Mouse (Mus musculus) heart, embryonic 10.5 days (tissue): ENCODE measurements at regions not wholly inside any gene's neighbourhood (a gene's known extent, or its start where the extent isn't known, plus 50 kb on each side); places are given as distances from the start of the nearest gene placed in this dataset.
A peak's percentile ranks its signal among the peaks of the same experiment; 100 is the strongest.

ENCODE experiments used
- DNase-seq: peaks from one replicate; pipeline ENCODE4 v3.0.0-alpha.2; 2017; ENCODE audit warnings: low spot score
- H3K27ac ChIP-seq: fragments of 300-500 bp; sonication (generic); 2 replicates; pipeline ENCODE4 v1.5.1; 2016; ENCODE audit warnings: mild to moderate bottlenecking
- H3K27me3 ChIP-seq: fragments of 300-500 bp; sonication (generic); 2 replicates; pipeline ENCODE4 v1.6.1; 2016; ENCODE audit warnings: mild to moderate bottlenecking; ENCODE audit not compliant: poor library complexity, insufficient read depth, severe bottlenecking
- H3K36me3 ChIP-seq: fragments of 300-500 bp; sonication (generic); 2 replicates; pipeline ENCODE4 v1.6.1; 2016; ENCODE audit warnings: mild to moderate bottlenecking, moderate library complexity
- H3K4me1 ChIP-seq: fragments of 300-500 bp; sonication (generic); 2 replicates; pipeline ENCODE4 v1.6.1; 2016; ENCODE audit warnings: mild to moderate bottlenecking
- H3K4me3 ChIP-seq: fragments of 300-500 bp; sonication (generic); 2 replicates; pipeline ENCODE4 v1.5.1; 2016; ENCODE audit warnings: mild to moderate bottlenecking, moderate library complexity
- H3K9me3 ChIP-seq: fragments of 300-500 bp; sonication (generic); 2 replicates; pipeline ENCODE4 v1.6.1; 2016; ENCODE audit warnings: mild to moderate bottlenecking, moderate library complexity
- WGBS: fragments of 180-500 bp; shearing (Covaris S2); methylation state at CpG from one replicate; pipeline ENCODE4 v1.1.7; 2016; 5-methylcytosine and 5-hydroxymethylcytosine counted together

GRCm38 (mm10) chr9:41736234-41736859, 387.8 kb downstream of the Sorl1 start:
- Histone ChIP-seq H3K4me3 (peak overlapping the region; percentile 54), H3K36me3 (no peaks in the 10 kb centered on the region), H3K9me3 (no peaks in the 10 kb centered on the region), H3K27me3 (no peaks in the 10 kb centered on the region), H3K27ac (peak overlapping the region; percentile 90), H3K4me1 (peaks cover 13% of the 10 kb centered on the region)
- 2% methylated on average over 16 of the region's 16 CpGs for WGBS
- DNase-seq, result no peak

DNA sequence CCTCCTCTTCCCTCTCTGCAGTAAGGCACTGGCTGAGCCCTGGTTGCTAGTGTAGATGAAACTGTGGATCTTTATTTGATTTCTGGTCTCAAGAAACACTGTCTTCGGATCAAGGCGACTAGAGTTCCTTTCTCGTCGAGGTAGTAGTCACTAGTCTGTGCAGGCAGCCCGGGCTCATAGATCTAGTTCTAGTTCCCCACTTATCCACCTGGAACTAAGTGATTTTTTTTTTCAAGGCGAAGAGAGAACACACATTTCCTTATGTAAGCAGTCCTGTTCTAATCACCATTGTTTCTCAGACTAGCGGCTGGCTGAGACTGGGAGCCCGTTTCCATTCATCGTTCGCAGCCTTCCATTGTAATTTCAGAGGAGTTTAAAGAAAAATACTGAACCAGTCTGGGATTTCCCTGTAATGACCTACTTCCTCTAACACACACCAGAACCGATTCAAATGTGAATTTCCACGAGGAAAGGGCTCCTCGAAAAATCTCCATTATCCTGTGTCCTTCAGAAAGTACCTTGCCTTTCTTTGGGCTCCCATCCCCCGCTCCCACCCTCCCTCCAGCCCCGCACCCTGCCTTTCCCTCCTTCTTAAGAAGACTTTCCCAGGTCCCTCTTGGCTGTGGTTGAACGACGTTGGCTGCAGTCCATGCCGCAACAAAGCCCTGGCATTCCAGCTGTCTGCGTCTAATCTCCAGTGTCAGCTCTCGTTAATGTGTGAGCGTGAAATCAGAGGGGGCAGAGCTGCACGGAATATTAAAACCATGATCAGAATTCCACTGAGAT, 388.5 kb downstream of the Sorl1 start:
- H3K27me3 ChIP-seq, result no peaks in the 10 kb centered on the region
- peak overlapping the region; percentile 90 for H3K27ac ChIP-seq
- 1% methylated on average over 22 of the region's 22 CpGs for WGBS

DNA sequence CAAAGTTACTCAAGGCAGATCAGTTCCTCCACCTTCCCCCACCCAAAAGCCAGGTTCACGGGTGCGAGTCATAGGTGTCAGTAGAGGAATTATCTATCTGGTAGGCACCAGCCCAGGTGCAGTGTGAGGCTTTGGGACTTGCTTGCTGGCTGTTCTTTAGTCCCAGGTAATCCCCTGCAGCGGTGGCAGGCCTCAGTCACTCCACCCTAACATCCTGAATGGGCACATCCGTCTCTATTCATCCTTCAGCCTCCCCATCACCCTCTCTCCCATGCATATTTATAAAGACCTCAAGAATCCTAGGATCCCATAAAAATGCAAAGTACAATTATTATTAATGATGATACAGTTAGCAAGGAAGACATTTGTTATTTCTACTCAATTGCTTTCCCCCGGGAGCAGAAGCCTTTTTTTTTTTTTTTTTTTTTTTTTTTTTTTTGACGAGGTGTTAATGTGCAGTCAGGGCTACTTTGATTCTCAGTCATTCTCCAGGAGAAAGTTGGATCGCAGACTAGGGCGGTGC, 389.1 kb downstream of the Sorl1 start:
- WGBS, result 15% methylated on average over 8 of the region's 8 CpGs
- peak overlapping the region; percentile 54 for H3K4me3 ChIP-seq
- H3K4me1 ChIP-seq, result peaks cover 13% of the 10 kb centered on the region
- no peaks in the 10 kb centered on the region for H3K27me3 ChIP-seq
- H3K27ac ChIP-seq, result peak overlapping the region; percentile 90
- no peaks in the 10 kb centered on the region for H3K36me3 ChIP-seq
- no peaks in the 10 kb centered on the region for H3K9me3 ChIP-seq
- DNase-seq, result no peak

More for the DNA sequence above, 388.5 kb downstream of the Sorl1 start:
- H3K36me3 ChIP-seq, result no peaks in the 10 kb centered on the region
- peaks cover 13% of the 10 kb centered on the region for H3K4me1 ChIP-seq
- no peaks in the 10 kb centered on the region for H3K9me3 ChIP-seq
- H3K4me3 ChIP-seq, result peak overlapping the region; percentile 54
- peak; percentile 79 for DNase-seq

DNA sequence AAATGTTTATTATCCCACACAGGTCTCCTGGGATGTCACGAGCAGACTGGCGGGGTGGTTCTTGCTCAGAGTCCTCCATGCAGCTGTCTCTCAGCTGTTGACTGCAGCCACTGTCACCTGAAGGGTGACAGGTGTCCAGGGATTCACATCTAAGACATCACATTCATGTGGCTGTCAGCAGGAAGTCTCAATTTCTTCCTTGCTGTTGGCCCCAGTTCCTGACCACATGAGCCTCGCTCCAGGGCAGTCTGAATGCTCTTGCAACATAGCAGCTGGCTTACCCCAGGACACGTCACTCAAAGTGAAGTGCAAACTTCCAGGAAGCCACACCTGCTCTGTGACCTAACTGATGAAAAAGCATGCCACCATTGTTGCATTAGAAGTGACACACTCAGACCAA, 402.5 kb downstream of the Sorl1 start:
- DNase-seq, result no peak
- Histone ChIP-seq H3K27me3 (no peaks in the 10 kb centered on the region), H3K36me3 (no peaks in the 10 kb centered on the region), H3K4me3 (no peak overlapping the region), H3K27ac (no peak overlapping the region), H3K9me3 (no peaks in the 10 kb centered on the region), H3K4me1 (no peaks in the 10 kb centered on the region)
- WGBS, result 72% methylated on average over 4 of the region's 4 CpGs

DNA sequence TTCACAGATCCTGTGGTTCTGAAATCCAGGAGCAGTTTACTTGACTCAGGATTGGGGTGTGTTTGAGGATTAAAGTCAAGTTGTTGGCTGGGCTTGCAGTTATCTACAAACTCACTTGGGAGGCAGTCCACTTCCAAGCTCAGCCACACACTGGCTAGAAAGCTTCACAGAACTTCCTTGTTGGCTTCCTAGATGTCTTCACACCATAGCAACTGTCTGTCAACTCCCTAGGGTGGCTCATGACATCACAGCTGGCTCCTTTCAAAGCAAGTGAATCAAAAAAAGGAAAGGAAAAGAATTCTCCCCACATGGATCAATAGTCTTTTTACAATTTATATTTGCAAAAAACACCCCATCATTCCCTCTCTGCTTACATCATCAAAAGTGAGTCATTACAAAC, 408.9 kb downstream of the Sorl1 start:
- Histone ChIP-seq H3K9me3 (no peaks in the 10 kb centered on the region), H3K27me3 (no peaks in the 10 kb centered on the region), H3K27ac (no peak overlapping the region), H3K36me3 (no peaks in the 10 kb centered on the region), H3K4me1 (no peaks in the 10 kb centered on the region), H3K4me3 (no peak overlapping the region)
- no peak for DNase-seq

DNA sequence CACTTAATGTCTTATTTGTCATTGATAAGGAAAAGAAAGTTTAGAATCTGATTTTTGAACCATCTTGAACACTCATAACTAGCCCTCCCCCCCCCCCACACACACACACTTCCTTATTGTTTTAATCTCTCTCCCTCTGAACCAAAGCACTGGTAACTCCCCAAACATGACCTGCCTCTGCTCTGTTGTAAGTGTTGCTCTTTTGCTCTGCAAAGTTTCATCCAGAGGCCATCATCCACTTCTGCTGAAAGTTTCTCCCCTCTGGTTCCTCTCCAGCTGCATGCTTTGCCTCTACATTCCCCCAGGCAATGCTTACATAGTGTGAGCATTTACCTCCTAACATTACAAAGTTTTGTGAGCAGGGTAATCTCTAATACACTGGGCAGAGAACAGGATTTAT, 418.1 kb downstream of the Sorl1 start:
- no peaks in the 10 kb centered on the region for H3K36me3 ChIP-seq
- DNase-seq, result no peak
- no peaks in the 10 kb centered on the region for H3K27me3 ChIP-seq
- no peak overlapping the region for H3K4me3 ChIP-seq
- H3K9me3 ChIP-seq, result no peaks in the 10 kb centered on the region
- H3K4me1 ChIP-seq, result peaks cover under 1% of the 10 kb centered on the region; the same call in 1 of the 2 replicates
- H3K27ac ChIP-seq, result no peak overlapping the region

- Histone ChIP-seq H3K27ac (no peak overlapping the region), H3K4me1 (peaks cover 6% of the 10 kb centered on the region; the same call in 1 of the 2 replicates), H3K36me3 (no peaks in the 10 kb centered on the region), H3K4me3 (no peak overlapping the region), H3K9me3 (no peaks in the 10 kb centered on the region), H3K27me3 (no peaks in the 10 kb centered on the region)
- 75% methylated on average over 8 of the region's 8 CpGs for whole genome bisulfite sequencing
- DNase-seq, result no peak
Measured at GRCm38 (mm10) chr9:41705461-41705903, 418.6 kb downstream of the Sorl1 start.

GRCm38 (mm10) chr9:41703091-41703490, 421.0 kb downstream of the Sorl1 start:
- Histone ChIP-seq H3K27me3 (no peaks in the 10 kb centered on the region), H3K36me3 (no peaks in the 10 kb centered on the region), H3K4me3 (no peak overlapping the region), H3K9me3 (no peaks in the 10 kb centered on the region), H3K27ac (no peak overlapping the region), H3K4me1 (peaks cover 9% of the 10 kb centered on the region; the same call in 1 of the 2 replicates)
- WGBS, result 81% methylated on average over 6 of the region's 6 CpGs
- DNase-seq, result no peak

GRCm38 (mm10) chr9:41700683-41701082, 423.4 kb downstream of the Sorl1 start:
- no peaks in the 10 kb centered on the region for H3K36me3 ChIP-seq
- 31% methylated on average over 6 of the region's 6 CpGs for WGBS

GRCm38 (mm10) chr9:41699031-41699430, 425.1 kb downstream of the Sorl1 start:
- no peak overlapping the region for H3K27ac ChIP-seq

More at GRCm38 (mm10) chr9:41700683-41701082, 423.4 kb downstream of the Sorl1 start:
- no peaks in the 10 kb centered on the region for H3K9me3 ChIP-seq
- no peak overlapping the region for H3K27ac ChIP-seq
- H3K4me1 ChIP-seq, result peaks cover 14% of the 10 kb centered on the region; the same call in 1 of the 2 replicates
- H3K27me3 ChIP-seq, result no peaks in the 10 kb centered on the region
- no peak overlapping the region for H3K4me3 ChIP-seq
- no peak for DNase-seq

GRCm38 (mm10) chr9:41697611-41698467, 426.3 kb downstream of the Sorl1 start:
- Histone ChIP-seq H3K27ac (no peak overlapping the region), H3K36me3 (no peaks in the 10 kb centered on the region), H3K4me3 (no peak overlapping the region), H3K4me1 (peaks cover 14% of the 10 kb centered on the region; the same call in 1 of the 2 replicates), H3K9me3 (no peaks in the 10 kb centered on the region), H3K27me3 (no peaks in the 10 kb centered on the region)
- DNase-seq, result no peak
- 72% methylated on average over 24 of the region's 24 CpGs for WGBS

More at GRCm38 (mm10) chr9:41699031-41699430, 425.1 kb downstream of the Sorl1 start:
- Histone ChIP-seq H3K4me3 (no peak overlapping the region), H3K9me3 (no peaks in the 10 kb centered on the region), H3K36me3 (no peaks in the 10 kb centered on the region), H3K4me1 (peaks cover 14% of the 10 kb centered on the region; the same call in 1 of the 2 replicates), H3K27me3 (no peaks in the 10 kb centered on the region)
- 85% methylated on average over 4 of the region's 4 CpGs for WGBS
- no peak for DNase-seq

DNA sequence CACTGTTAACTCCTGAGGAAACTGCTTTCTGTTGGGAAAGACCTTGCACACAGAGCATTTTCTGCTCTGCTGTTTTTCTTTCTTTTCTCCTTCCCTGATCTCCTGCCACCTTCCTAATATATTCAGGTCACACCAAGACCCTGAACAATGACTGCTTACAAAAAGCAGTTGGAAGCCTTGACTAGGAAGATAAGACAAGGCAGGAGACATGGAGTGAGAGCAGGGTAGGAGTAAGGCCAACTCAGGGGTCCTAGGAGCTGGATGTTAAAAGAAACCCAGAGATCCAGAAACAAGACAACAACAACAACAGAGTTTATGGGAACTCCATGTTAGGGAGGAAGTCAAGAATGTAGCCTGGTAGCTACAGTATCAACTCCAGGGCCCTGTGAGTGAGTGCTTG, 426.9 kb downstream of the Sorl1 start:
- no peak overlapping the region for H3K4me3 ChIP-seq
- no peak for DNase-seq
- no peaks in the 10 kb centered on the region for H3K27me3 ChIP-seq
- H3K36me3 ChIP-seq, result no peaks in the 10 kb centered on the region
- no peaks in the 10 kb centered on the region for H3K9me3 ChIP-seq
- peaks cover 14% of the 10 kb centered on the region; the same call in 1 of the 2 replicates for H3K4me1 ChIP-seq
- H3K27ac ChIP-seq, result no peak overlapping the region
